Mouse (Mus musculus): ENCODE measurements at regions not wholly inside any gene's neighbourhood (a gene's known extent, or its start where the extent isn't known, plus 50 kb on each side); places are given as distances from the start of the nearest gene placed in this dataset.

DNA sequence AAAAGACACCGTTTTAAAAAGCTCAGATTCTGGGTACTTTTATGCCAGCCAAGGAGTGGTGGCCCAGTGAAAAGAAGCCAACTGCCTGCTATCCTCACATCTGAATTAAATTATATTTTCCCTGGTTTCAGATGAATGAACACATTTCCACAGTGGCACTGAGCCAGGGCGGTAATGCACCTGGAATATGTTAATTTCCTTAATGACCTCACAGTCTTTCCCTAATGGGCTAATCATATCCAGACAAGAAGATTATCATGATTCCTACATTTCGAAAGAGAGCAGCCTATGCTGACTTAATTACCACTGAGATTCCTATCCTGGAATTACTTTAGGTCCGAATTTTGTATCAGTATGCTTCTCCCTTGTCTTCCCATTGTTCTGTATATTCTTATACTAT, 454.3 kb upstream of the Intu start:
- TF ChIP-seq EP300 (IDR thresholded peaks at IDR 0.05; ENCODE audit: insufficient read depth, low read depth, low read length) (no peak), POLR2A (IDR thresholded peaks at IDR 0.05; ENCODE audit: insufficient read depth, low read length) (no peak)
